Mouse (Mus musculus): ENCODE results near the gene Pde9a. TPM values are rescaled to one million over a fixed set of nuclear protein-coding genes. Genes with fewer than 3 reads are reported as not detected.

The Pde9a gene
- polyA plus RNA-seq, 1 experiment from 2014 or later, result 36.7 TPM

DNA sequence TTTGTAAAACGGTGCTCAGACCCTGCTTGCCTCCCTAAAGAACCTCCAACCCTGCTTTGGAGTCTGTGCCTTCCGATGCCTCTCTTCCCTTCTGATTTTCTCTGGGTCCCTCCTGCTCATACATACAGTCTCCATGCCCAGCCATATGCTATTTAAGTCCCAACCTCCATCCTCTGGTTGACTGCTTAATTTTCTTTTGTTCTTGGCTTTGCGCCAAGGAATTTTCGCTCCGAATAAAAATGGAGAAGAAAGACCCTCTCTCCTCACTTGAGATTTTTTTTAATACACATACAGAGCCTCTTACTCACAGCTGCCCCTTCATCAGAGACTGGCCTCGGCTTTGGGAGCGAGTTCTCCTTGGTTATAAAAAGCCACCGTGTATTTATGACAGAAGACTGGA lies 16.7 kb downstream of the Pde9a start:
- Histone ChIP-seq H3K4me3 (ENCODE audit: low read depth, low read length) (no peak overlapping the region), H3K9me3 (ENCODE audit: low read depth, low read length) (no peaks in the 10 kb centered on the region), H3K27ac (ENCODE audit: low read depth) (peak overlapping the region; percentile 80), H3K4me1 (ENCODE audit: insufficient read depth) (peaks cover 24% of the 10 kb centered on the region), H3K36me3 (ENCODE audit: insufficient read depth) (0 out of 2 replicates have a peak, but pooled peaks cover 11% of the 10 kb centered on the region), H3K27me3 (ENCODE audit: insufficient read depth, low read length) (no peaks in the 10 kb centered on the region), H3K4me2 (no peak overlapping the region), H3K9ac (no peak overlapping the region)
- ATAC-seq (ENCODE audit: insufficient read depth) (no peak), DNase-seq (peak; percentile 81)
- 32% methylated on average over 8 of the region's 8 CpGs for WGBS
- TF ChIP-seq CTCF (IDR thresholded peaks at IDR 0.05; ENCODE audit: low read depth), result no peak

DNA sequence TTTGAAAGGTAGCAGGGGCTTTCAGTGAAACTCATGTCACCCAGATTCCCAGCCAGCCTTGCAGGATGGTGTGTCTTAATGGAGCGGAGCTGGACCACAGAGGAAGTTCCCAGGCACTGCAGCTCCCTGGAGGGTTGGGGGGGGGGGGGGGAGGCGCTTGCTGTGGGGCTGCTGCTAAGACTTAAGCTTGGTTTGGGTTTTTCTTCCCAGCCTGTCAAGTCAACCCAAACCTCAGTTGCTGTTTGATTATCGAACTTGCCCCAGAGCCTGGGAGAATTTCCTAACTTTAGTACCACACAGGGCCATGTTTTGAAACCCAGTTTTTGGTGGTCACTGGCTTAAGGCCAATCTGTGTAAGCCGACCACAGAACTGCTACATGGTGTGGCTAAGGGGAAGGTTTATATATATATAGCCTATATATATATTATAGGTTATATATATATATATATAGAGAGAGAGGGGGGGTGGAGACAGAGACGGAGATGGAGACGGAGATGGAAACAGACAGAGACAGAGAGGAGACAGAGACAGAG lies 19.8 kb downstream of the Pde9a start:
- peak; percentile 37 for DNase-seq
- no peaks in the 10 kb centered on the region for H3K27me3 ChIP-seq (ENCODE audit: insufficient read depth, low read length)
- H3K4me3 ChIP-seq (ENCODE audit: low read depth, low read length), result no peak overlapping the region
- no peak for ATAC-seq (ENCODE audit: insufficient read depth)
- H3K4me2 ChIP-seq, result no peak overlapping the region
- peaks cover 11% of the 10 kb centered on the region; the same call in 1 of the 2 replicates for H3K36me3 ChIP-seq (ENCODE audit: insufficient read depth)
- no peak overlapping the region for H3K27ac ChIP-seq (ENCODE audit: low read depth)
- H3K4me1 ChIP-seq (ENCODE audit: insufficient read depth), result peaks cover 26% of the 10 kb centered on the region
- 58% methylated on average over 6 of the region's 6 CpGs for WGBS
- no peaks in the 10 kb centered on the region for H3K9me3 ChIP-seq (ENCODE audit: low read depth, low read length)
- no peak overlapping the region for H3K9ac ChIP-seq
- TF ChIP-seq CTCF (IDR thresholded peaks at IDR 0.05; ENCODE audit: low read depth), result no peak

DNA sequence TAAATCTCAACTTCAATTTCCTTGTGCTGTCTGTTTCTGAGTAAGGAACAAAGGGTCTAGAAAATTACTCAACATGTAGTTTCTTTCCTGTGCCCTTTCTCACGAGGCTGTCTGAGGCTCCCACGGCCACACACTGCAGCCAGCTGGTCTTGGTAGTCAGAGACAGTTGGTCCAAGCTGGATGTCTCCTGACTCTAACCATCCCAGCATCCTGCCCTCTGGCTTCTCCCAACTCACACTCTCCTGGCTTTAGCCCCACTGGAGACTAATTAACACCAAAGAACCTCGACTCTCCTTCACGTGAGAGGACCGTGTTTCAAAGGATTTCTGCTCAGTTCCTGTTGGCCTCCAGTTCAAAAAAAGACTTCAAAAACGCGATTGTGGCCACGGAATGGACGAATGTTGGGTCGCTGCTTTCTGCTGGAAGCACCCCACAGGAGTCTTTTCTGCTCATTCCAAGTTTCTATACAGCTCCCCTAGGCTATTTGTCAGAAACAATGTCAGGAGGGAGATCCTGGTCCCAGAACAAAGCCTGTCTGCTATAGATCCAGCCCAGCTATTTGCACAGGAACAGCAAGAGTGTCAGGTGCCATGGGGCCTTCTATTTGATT lies 23.8 kb downstream of the Pde9a start:
- H3K4me3 ChIP-seq (ENCODE audit: low read depth, low read length), result no peak overlapping the region
- DNase-seq (no peak), ATAC-seq (ENCODE audit: insufficient read depth) (no peak)
- 32% methylated on average over 10 of the region's 10 CpGs for WGBS
- H3K27ac ChIP-seq (ENCODE audit: low read depth), result peak overlapping the region; percentile 70
- TF ChIP-seq CTCF (IDR thresholded peaks at IDR 0.05; ENCODE audit: low read depth), result no peak
- H3K4me2 ChIP-seq, result no peak overlapping the region
- H3K36me3 ChIP-seq (ENCODE audit: insufficient read depth), result peaks cover 4% of the 10 kb centered on the region; the same call in 1 of the 2 replicates
- H3K4me1 ChIP-seq (ENCODE audit: insufficient read depth), result peaks cover 14% of the 10 kb centered on the region
- H3K9ac ChIP-seq, result 0 out of 2 replicates have a peak overlapping the region, but pooled peaks have one; percentile 6
- no peaks in the 10 kb centered on the region for H3K27me3 ChIP-seq (ENCODE audit: insufficient read depth, low read length)
- no peaks in the 10 kb centered on the region for H3K9me3 ChIP-seq (ENCODE audit: low read depth, low read length)

DNA sequence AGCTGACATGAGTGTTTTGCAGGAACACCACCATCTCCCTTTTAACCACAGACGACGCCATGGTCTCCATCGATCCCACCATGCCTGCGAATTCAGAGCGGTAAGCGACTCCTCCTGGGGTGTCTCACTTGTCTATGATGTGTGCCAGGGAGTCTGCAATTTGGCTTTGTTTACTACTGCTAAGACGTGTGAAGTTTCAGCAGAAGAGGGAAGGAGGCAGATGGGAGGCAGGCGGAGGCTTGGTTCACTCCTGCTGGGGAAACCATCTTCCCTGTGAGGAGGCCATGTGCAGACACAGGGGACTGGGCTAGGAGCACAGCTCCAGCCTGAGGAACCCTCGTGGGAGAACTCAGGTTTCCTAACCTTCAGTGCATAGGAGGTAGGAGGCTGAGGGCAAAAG lies 29.2 kb downstream of the Pde9a start:
- Histone ChIP-seq H3K4me1 (ENCODE audit: insufficient read depth) (peaks cover 16% of the 10 kb centered on the region), H3K9ac (no peak overlapping the region), H3K4me2 (no peak overlapping the region), H3K27me3 (ENCODE audit: insufficient read depth, low read length) (no peaks in the 10 kb centered on the region), H3K9me3 (ENCODE audit: low read depth, low read length) (no peaks in the 10 kb centered on the region), H3K36me3 (ENCODE audit: insufficient read depth) (peaks cover 30% of the 10 kb centered on the region), H3K27ac (ENCODE audit: low read depth) (no peak overlapping the region), H3K4me3 (ENCODE audit: low read depth, low read length) (no peak overlapping the region)
- 62% methylated on average over 9 of the region's 9 CpGs for WGBS
- DNase-seq, result no peak
- no peak for TF ChIP-seq CTCF (IDR thresholded peaks at IDR 0.05; ENCODE audit: low read depth)
- no peak for ATAC-seq (ENCODE audit: insufficient read depth)

DNA sequence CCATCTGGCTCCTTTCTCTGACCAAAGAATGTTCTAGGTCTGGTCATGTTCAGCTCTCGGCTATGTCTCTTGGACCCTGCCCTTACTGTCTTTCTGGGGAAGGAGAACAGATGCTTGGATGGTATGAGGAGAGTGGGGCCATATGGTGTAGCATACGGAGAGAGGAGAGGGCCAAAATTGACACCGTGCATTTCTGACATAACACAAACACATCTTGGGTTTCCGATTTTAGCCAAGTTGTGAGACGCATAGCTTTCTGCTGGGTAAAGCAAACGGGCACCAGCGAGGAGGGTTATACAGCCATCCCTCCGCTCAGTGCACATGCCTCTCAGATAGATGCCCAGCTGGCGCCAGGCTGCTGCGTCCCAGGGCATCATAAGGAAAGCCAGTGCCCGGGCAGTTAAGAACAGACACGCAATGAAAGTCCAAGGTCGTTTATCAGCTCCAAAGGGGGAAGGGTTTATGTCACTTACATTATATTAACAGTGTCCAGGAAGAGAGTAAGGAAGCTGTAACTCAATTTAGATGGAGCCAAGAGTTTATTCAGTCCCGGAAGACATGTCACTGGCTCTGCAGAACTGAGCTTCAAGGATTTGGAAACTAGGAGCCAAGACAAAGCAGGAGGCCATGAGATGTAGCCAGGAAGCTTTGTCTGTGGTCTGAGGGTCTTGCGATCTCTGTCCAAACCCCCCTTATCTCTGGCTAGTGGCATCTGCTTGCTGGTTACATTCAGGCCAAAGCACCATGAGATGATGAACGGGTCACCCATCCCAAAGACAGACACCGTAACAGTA lies 33.0 kb downstream of the Pde9a start:
- DNase-seq, result peak; percentile 70
- Histone ChIP-seq H3K4me1 (ENCODE audit: insufficient read depth) (peaks cover 23% of the 10 kb centered on the region), H3K27me3 (ENCODE audit: insufficient read depth, low read length) (no peaks in the 10 kb centered on the region), H3K9me3 (ENCODE audit: low read depth, low read length) (no peaks in the 10 kb centered on the region), H3K9ac (no peak overlapping the region), H3K4me3 (ENCODE audit: low read depth, low read length) (no peak overlapping the region), H3K36me3 (ENCODE audit: insufficient read depth) (peaks cover 37% of the 10 kb centered on the region), H3K4me2 (no peak overlapping the region), H3K27ac (ENCODE audit: low read depth) (peak overlapping the region; percentile 62)
- ATAC-seq (ENCODE audit: insufficient read depth), result peak; percentile 74
- no peak for TF ChIP-seq CTCF (IDR thresholded peaks at IDR 0.05; ENCODE audit: low read depth)
- WGBS, result 59% methylated on average over 17 of the region's 17 CpGs

DNA sequence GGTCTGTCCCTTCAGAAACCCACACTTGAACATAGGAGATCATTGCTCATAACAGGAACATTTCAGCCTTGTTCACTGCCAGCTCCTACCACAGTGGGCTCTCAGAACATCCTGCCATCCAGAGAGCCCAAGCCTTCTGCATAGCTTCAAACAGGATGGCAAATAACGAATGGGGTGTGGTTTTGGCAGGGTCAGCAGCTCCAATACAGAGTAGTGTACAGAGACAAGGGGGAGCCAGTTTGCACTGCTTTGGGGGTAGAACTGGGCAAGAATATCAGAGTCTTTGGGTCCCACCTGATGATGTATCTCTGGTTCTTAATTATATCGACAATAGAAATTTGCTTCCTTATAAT lies 33.6 kb downstream of the Pde9a start:
- ATAC-seq (ENCODE audit: insufficient read depth) (no peak), DNase-seq (no peak)
- no peak overlapping the region for H3K9ac ChIP-seq
- H3K4me3 ChIP-seq (ENCODE audit: low read depth, low read length), result no peak overlapping the region
- H3K27me3 ChIP-seq (ENCODE audit: insufficient read depth, low read length), result no peaks in the 10 kb centered on the region
- H3K4me2 ChIP-seq, result no peak overlapping the region
- 55% methylated on average over 2 of the region's 2 CpGs for WGBS
- no peak overlapping the region for H3K27ac ChIP-seq (ENCODE audit: low read depth)
- TF ChIP-seq CTCF (IDR thresholded peaks at IDR 0.05; ENCODE audit: low read depth), result no peak
- peaks cover 23% of the 10 kb centered on the region for H3K4me1 ChIP-seq (ENCODE audit: insufficient read depth)
- peaks cover 32% of the 10 kb centered on the region for H3K36me3 ChIP-seq (ENCODE audit: insufficient read depth)
- no peaks in the 10 kb centered on the region for H3K9me3 ChIP-seq (ENCODE audit: low read depth, low read length)

DNA sequence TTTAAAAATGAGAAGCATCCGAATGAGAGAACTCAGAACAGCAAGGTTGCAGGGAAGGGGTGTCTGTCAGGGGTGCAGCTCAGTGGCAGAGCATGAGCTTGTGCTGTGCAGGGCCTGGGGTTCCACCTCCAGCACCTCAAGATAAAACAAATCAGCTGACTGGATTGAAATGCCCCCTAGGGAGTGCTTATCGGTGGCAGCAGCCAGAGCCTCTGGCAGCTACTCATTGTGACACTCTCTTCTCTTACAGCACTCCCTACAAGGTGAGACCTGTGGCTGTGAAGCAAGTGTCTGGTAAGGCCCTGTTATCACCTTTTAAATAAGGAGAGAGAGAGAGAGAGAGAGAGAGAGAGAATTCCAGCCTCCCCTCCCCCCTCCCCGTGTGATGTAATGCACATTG lies 34.0 kb downstream of the Pde9a start:
- Histone ChIP-seq H3K9me3 (ENCODE audit: low read depth, low read length) (no peaks in the 10 kb centered on the region), H3K36me3 (ENCODE audit: insufficient read depth) (peaks cover 32% of the 10 kb centered on the region), H3K27ac (ENCODE audit: low read depth) (no peak overlapping the region), H3K4me2 (no peak overlapping the region), H3K9ac (no peak overlapping the region), H3K4me1 (ENCODE audit: insufficient read depth) (peaks cover 23% of the 10 kb centered on the region), H3K4me3 (ENCODE audit: low read depth, low read length) (no peak overlapping the region), H3K27me3 (ENCODE audit: insufficient read depth, low read length) (no peaks in the 10 kb centered on the region)
- no peak for TF ChIP-seq CTCF (IDR thresholded peaks at IDR 0.05; ENCODE audit: low read depth)
- 25% methylated on average over 3 of the region's 3 CpGs for WGBS
- DNase-seq (no peak), ATAC-seq (ENCODE audit: insufficient read depth) (no peak)
